Mouse (Mus musculus): ENCODE results near the gene Spata7.
"Not testable (repeated sequence)": the region's sequence is repeated elsewhere in the genome, so short reads cannot be mapped to it uniquely, and the experiment has no call there.

The Spata7 gene

GRCm38 (mm10) chr12:98627392-98628259, at the start of gene Spata7:
Gene Spata7, plus strand, starts transcription at chr12:98628157.
- peak; percentile 95 for DNase-seq

- peak; percentile 54 for DNase-seq
These were observed 42.7 kb upstream of the Spata7 start for GRCm38 (mm10) chr12:98585302-98585701.

GRCm38 (mm10) chr12:98588573-98588972, 39.4 kb upstream of the Spata7 start:
- DNase-seq: peak; percentile 71

- no peak for DNase-seq
These were observed 36.9 kb upstream of the Spata7 start for GRCm38 (mm10) chr12:98591016-98591415.

- DNase-seq: no peak
These were observed 27.1 kb upstream of the Spata7 start for GRCm38 (mm10) chr12:98600861-98601260.

- peak; percentile 20 for DNase-seq
These were observed 25.8 kb upstream of the Spata7 start for GRCm38 (mm10) chr12:98602114-98602513.

- DNase-seq: no peak
These were observed 22.7 kb upstream of the Spata7 start for GRCm38 (mm10) chr12:98605264-98605663.

- no peak for DNase-seq
These were observed 21.2 kb upstream of the Spata7 start for GRCm38 (mm10) chr12:98606595-98607290.

- DNase-seq: no peak
These were observed 17.6 kb upstream of the Spata7 start for GRCm38 (mm10) chr12:98610341-98610740.

- no peak for DNase-seq
These were observed 12.9 kb upstream of the Spata7 start for GRCm38 (mm10) chr12:98614910-98615508.

GRCm38 (mm10) chr12:98615746-98616145, 12.2 kb upstream of the Spata7 start:
- DNase-seq: no peak

GRCm38 (mm10) chr12:98619496-98619895, 8.5 kb upstream of the Spata7 start:
- no peak for DNase-seq

GRCm38 (mm10) chr12:98620922-98621321, 7.0 kb upstream of the Spata7 start:
- peak; percentile 42 for DNase-seq

GRCm38 (mm10) chr12:98623266-98623665, 4.7 kb upstream of the Spata7 start:
- not testable (repeated sequence) for DNase-seq

GRCm38 (mm10) chr12:98628260-98628970, 458 bp downstream of the Spata7 start:
- no peak for DNase-seq

GRCm38 (mm10) chr12:98644852-98645251, 16.9 kb downstream of the Spata7 start:
- no peak for DNase-seq

- DNase-seq: no peak
These were observed 28.9 kb downstream of the Spata7 start for GRCm38 (mm10) chr12:98656873-98657272.

- no peak for DNase-seq
These were observed 34.7 kb downstream of the Spata7 start for GRCm38 (mm10) chr12:98662617-98663016.

GRCm38 (mm10) chr12:98668132-98668814, 40.3 kb downstream of the Spata7 start:
- no peak for DNase-seq

GRCm38 (mm10) chr12:98669086-98669485, 41.1 kb downstream of the Spata7 start:
- no peak for DNase-seq

GRCm38 (mm10) chr12:98669864-98670263, 41.9 kb downstream of the Spata7 start:
- no peak for DNase-seq

- no peak for DNase-seq
These were observed 42.5 kb downstream of the Spata7 start for GRCm38 (mm10) chr12:98670429-98670828.

Measured in embryo, embryonic 11 days (tissue).